Mouse (Mus musculus) brain, embryonic 14.5 days (tissue): Measurements from ENCODE around the gene Cachd1.

Experiments
- CTCF ChIP-seq: fragments of 200-500 bp; IDR thresholded peaks from 2 replicates; pipeline ENCODE4 v1.5.1; 2012; ENCODE audit warnings: inconsistent platforms, mild to moderate bottlenecking, moderate library complexity, borderline replicate concordance; ENCODE audit not compliant: insufficient read depth, insufficient read length; ENCODE audit errors: extremely low read depth
- POLR2A ChIP-seq: fragments of 200-500 bp; IDR thresholded peaks from 2 replicates; pipeline ENCODE4 v1.6.1; 2012; ENCODE audit warnings: mild to moderate bottlenecking, inconsistent platforms, borderline replicate concordance; ENCODE audit not compliant: poor library complexity, insufficient read depth, insufficient read length, severe bottlenecking; ENCODE audit errors: extremely low read depth

DNA sequence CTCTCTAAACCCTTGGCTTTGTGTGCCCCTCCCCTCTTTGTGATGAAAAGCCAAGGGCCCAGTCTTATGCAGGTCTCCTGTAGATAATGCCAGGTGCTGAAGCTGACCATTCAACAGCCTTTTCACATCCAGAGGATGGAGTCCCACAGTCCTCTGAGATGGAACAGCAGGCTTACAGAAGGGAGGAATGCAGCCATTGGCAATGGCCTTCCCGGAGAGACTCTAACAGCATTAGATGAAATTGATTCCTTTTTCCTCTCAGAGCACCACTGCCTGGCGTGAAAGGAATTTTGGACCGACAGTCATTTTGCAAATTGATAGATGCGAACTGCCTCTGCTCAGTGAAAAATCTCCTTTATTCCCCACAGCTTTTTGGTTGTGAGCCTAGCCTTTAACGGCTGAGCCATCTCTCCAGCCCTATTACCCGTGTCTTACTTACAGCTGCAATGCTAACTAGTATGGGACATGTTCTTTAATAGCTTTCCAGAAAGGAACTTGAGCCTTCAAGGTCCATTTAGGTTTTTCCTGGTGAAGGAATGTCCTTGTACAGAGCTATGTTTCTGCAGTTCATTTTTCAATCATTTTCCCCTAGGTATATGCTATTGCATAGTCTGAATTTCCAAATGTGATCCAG lies 18.1 kb upstream of the Cachd1 start:
- TF ChIP-seq POLR2A, result no peak
- TF ChIP-seq CTCF, result no peak
